Mouse (Mus musculus): ENCODE measurements at regions not wholly inside any gene's neighbourhood (a gene's known extent, or its start where the extent isn't known, plus 50 kb on each side); places are given as distances from the start of the nearest gene placed in this dataset.

- Histone ChIP-seq H3K27ac (no peak overlapping the region), H3K4me3 (replicated peaks; ENCODE audit: low read length) (no peak overlapping the region), H3K4me2 (replicated peaks) (no peak overlapping the region), H3K9ac (no peak overlapping the region), H3K9me3 (ENCODE audit: control insufficient read depth, low read length) (no peaks in the 10 kb centered on the region), H3K27me3 (ENCODE audit: control insufficient read depth, insufficient read depth, low read length) (no peaks in the 10 kb centered on the region), H3K4me1 (replicated peaks; ENCODE audit: control insufficient read depth, insufficient read depth, low read length) (no peaks in the 10 kb centered on the region), H3K36me3 (replicated peaks; ENCODE audit: control insufficient read depth, insufficient read depth) (no peaks in the 10 kb centered on the region)
- DNase-seq (ENCODE audit: low spot score) (no peak), ATAC-seq (ENCODE audit: low FRiP score) (no peak)
- 76% methylated on average over 3 of the region's 3 CpGs for WGBS
Observed at GRCm38 (mm10) chr6:6709057-6709456, 130.6 kb upstream of the Sem1 start.

- Histone ChIP-seq H3K4me3 (replicated peaks; ENCODE audit: low read length) (no peak overlapping the region), H3K4me2 (replicated peaks) (no peak overlapping the region), H3K9me3 (ENCODE audit: control insufficient read depth, low read length) (no peaks in the 10 kb centered on the region), H3K36me3 (replicated peaks; ENCODE audit: control insufficient read depth, insufficient read depth) (no peaks in the 10 kb centered on the region), H3K27ac (no peak overlapping the region), H3K27me3 (ENCODE audit: control insufficient read depth, insufficient read depth, low read length) (no peaks in the 10 kb centered on the region), H3K4me1 (replicated peaks; ENCODE audit: control insufficient read depth, insufficient read depth, low read length) (no peaks in the 10 kb centered on the region), H3K9ac (no peak overlapping the region)
- DNase-seq (ENCODE audit: low spot score): no peak
- 87% methylated on average over 3 of the region's 3 CpGs for WGBS
- no peak for ATAC-seq (ENCODE audit: low FRiP score)
Observed at GRCm38 (mm10) chr6:6730259-6730658, 132.9 kb upstream of the Dlx6 start.

- 51% methylated on average over 3 of the region's 3 CpGs for WGBS
- H3K27ac ChIP-seq: no peak overlapping the region
- no peaks in the 10 kb centered on the region for H3K27me3 ChIP-seq (ENCODE audit: control insufficient read depth, insufficient read depth, low read length)
- H3K4me1 ChIP-seq (replicated peaks; ENCODE audit: control insufficient read depth, insufficient read depth, low read length): no peaks in the 10 kb centered on the region
- H3K9ac ChIP-seq: no peak overlapping the region
- ATAC-seq (ENCODE audit: low FRiP score) (no peak), DNase-seq (ENCODE audit: low spot score) (no peak)
- no peaks in the 10 kb centered on the region for H3K9me3 ChIP-seq (ENCODE audit: control insufficient read depth, low read length)
- no peaks in the 10 kb centered on the region for H3K36me3 ChIP-seq (replicated peaks; ENCODE audit: control insufficient read depth, insufficient read depth)
- H3K4me3 ChIP-seq (replicated peaks; ENCODE audit: low read length): no peak overlapping the region
- H3K4me2 ChIP-seq (replicated peaks): no peak overlapping the region
Observed at GRCm38 (mm10) chr6:6745394-6745793, 117.7 kb upstream of the Dlx6 start.

- H3K9me3 ChIP-seq (ENCODE audit: control insufficient read depth, low read length): no peaks in the 10 kb centered on the region
- no peaks in the 10 kb centered on the region for H3K4me1 ChIP-seq (replicated peaks; ENCODE audit: control insufficient read depth, insufficient read depth, low read length)
- WGBS: 64% methylated on average over 1 of the region's 1 CpGs
- DNase-seq (ENCODE audit: low spot score) (no peak), ATAC-seq (ENCODE audit: low FRiP score) (no peak)
- no peaks in the 10 kb centered on the region for H3K36me3 ChIP-seq (replicated peaks; ENCODE audit: control insufficient read depth, insufficient read depth)
- no peak overlapping the region for H3K4me2 ChIP-seq (replicated peaks)
- no peaks in the 10 kb centered on the region for H3K27me3 ChIP-seq (ENCODE audit: control insufficient read depth, insufficient read depth, low read length)
- H3K9ac ChIP-seq: no peak overlapping the region
- no peak overlapping the region for H3K4me3 ChIP-seq (replicated peaks; ENCODE audit: low read length)
- H3K27ac ChIP-seq: no peak overlapping the region
Observed at GRCm38 (mm10) chr6:6779157-6779556, 84.0 kb upstream of the Dlx6 start.

- ATAC-seq (ENCODE audit: low FRiP score) (no peak), DNase-seq (ENCODE audit: low spot score) (no peak)
- H3K4me1 ChIP-seq (replicated peaks; ENCODE audit: control insufficient read depth, insufficient read depth, low read length): no peaks in the 10 kb centered on the region
- H3K27me3 ChIP-seq (ENCODE audit: control insufficient read depth, insufficient read depth, low read length): no peaks in the 10 kb centered on the region
- no peak overlapping the region for H3K27ac ChIP-seq
- H3K4me2 ChIP-seq (replicated peaks): no peak overlapping the region
- 54% methylated on average over 3 of the region's 3 CpGs for WGBS
- no peaks in the 10 kb centered on the region for H3K36me3 ChIP-seq (replicated peaks; ENCODE audit: control insufficient read depth, insufficient read depth)
- no peak overlapping the region for H3K4me3 ChIP-seq (replicated peaks; ENCODE audit: low read length)
- no peak overlapping the region for H3K9ac ChIP-seq
- no peaks in the 10 kb centered on the region for H3K9me3 ChIP-seq (ENCODE audit: control insufficient read depth, low read length)
Observed at GRCm38 (mm10) chr6:6781556-6781955, 81.6 kb upstream of the Dlx6 start.

- H3K36me3 ChIP-seq (replicated peaks; ENCODE audit: control insufficient read depth, insufficient read depth): no peaks in the 10 kb centered on the region
- no peaks in the 10 kb centered on the region for H3K9me3 ChIP-seq (ENCODE audit: control insufficient read depth, low read length)
- no peaks in the 10 kb centered on the region for H3K27me3 ChIP-seq (ENCODE audit: control insufficient read depth, insufficient read depth, low read length)
- no peak for DNase-seq (ENCODE audit: low spot score)
- H3K4me2 ChIP-seq (replicated peaks): no peak overlapping the region
- no peak overlapping the region for H3K27ac ChIP-seq
- no peaks in the 10 kb centered on the region for H3K4me1 ChIP-seq (replicated peaks; ENCODE audit: control insufficient read depth, insufficient read depth, low read length)
- ATAC-seq (ENCODE audit: low FRiP score): no peak
- 28% methylated on average over 1 of the region's 1 CpGs for WGBS
- H3K4me3 ChIP-seq (replicated peaks; ENCODE audit: low read length): no peak overlapping the region
- no peak overlapping the region for H3K9ac ChIP-seq
Observed at GRCm38 (mm10) chr6:6785939-6786490, 77.1 kb upstream of the Dlx6 start.

GRCm38 (mm10) chr6:6787490-6787889 lies 75.6 kb upstream of the Dlx6 start:
- ATAC-seq (ENCODE audit: low FRiP score) (no peak), DNase-seq (ENCODE audit: low spot score) (no peak)
- H3K9me3 ChIP-seq (ENCODE audit: control insufficient read depth, low read length): no peaks in the 10 kb centered on the region
- 82% methylated on average over 4 of the region's 4 CpGs for WGBS
- no peak overlapping the region for H3K4me3 ChIP-seq (replicated peaks; ENCODE audit: low read length)
- H3K36me3 ChIP-seq (replicated peaks; ENCODE audit: control insufficient read depth, insufficient read depth): no peaks in the 10 kb centered on the region
- no peak overlapping the region for H3K4me2 ChIP-seq (replicated peaks)
- no peaks in the 10 kb centered on the region for H3K27me3 ChIP-seq (ENCODE audit: control insufficient read depth, insufficient read depth, low read length)
- H3K4me1 ChIP-seq (replicated peaks; ENCODE audit: control insufficient read depth, insufficient read depth, low read length): no peaks in the 10 kb centered on the region
- H3K9ac ChIP-seq: no peak overlapping the region
- no peak overlapping the region for H3K27ac ChIP-seq

- no peak overlapping the region for H3K9ac ChIP-seq
- no peak overlapping the region for H3K27ac ChIP-seq
- H3K9me3 ChIP-seq (ENCODE audit: control insufficient read depth, low read length): no peaks in the 10 kb centered on the region
- DNase-seq (ENCODE audit: low spot score) (no peak), ATAC-seq (ENCODE audit: low FRiP score) (no peak)
- no peak overlapping the region for H3K4me2 ChIP-seq (replicated peaks)
- no peak overlapping the region for H3K4me3 ChIP-seq (replicated peaks; ENCODE audit: low read length)
- no peaks in the 10 kb centered on the region for H3K27me3 ChIP-seq (ENCODE audit: control insufficient read depth, insufficient read depth, low read length)
- 61% methylated on average over 6 of the region's 6 CpGs for WGBS
- no peaks in the 10 kb centered on the region for H3K36me3 ChIP-seq (replicated peaks; ENCODE audit: control insufficient read depth, insufficient read depth)
- H3K4me1 ChIP-seq (replicated peaks; ENCODE audit: control insufficient read depth, insufficient read depth, low read length): no peaks in the 10 kb centered on the region
Observed at GRCm38 (mm10) chr6:6794320-6795018, 68.7 kb upstream of the Dlx6 start.

- Histone ChIP-seq H3K9me3 (ENCODE audit: control insufficient read depth, low read length) (no peaks in the 10 kb centered on the region), H3K27me3 (ENCODE audit: control insufficient read depth, insufficient read depth, low read length) (no peaks in the 10 kb centered on the region), H3K4me3 (replicated peaks; ENCODE audit: low read length) (no peak overlapping the region), H3K9ac (no peak overlapping the region), H3K4me2 (replicated peaks) (no peak overlapping the region), H3K27ac (no peak overlapping the region), H3K36me3 (replicated peaks; ENCODE audit: control insufficient read depth, insufficient read depth) (no peaks in the 10 kb centered on the region), H3K4me1 (replicated peaks; ENCODE audit: control insufficient read depth, insufficient read depth, low read length) (no peaks in the 10 kb centered on the region)
- no peak for ATAC-seq (ENCODE audit: low FRiP score)
- WGBS: 96% methylated on average over 2 of the region's 2 CpGs
- no peak for DNase-seq (ENCODE audit: low spot score)
Observed at GRCm38 (mm10) chr6:6800377-6800776, 62.8 kb upstream of the Dlx6 start.

All from hindbrain, embryonic 14.5 days (tissue).